Mouse (Mus musculus): Measurements from ENCODE around the gene Prkag1.

GRCm38 (mm10) chr15:98866501-98866900 lies 35.2 kb upstream of the Prkag1 start:
- TF ChIP-seq CTCF (conservative IDR thresholded peaks at IDR 0.05; ENCODE audit: low read length) (no peak), NANOG (IDR thresholded peaks at IDR 0.05; ENCODE audit: borderline replicate concordance, low read length) (no peak)

All from E14TG2a.4 (cell line).